Mouse (Mus musculus): Measurements from ENCODE around the gene Lrrc1.

The Lrrc1 gene

DNA sequence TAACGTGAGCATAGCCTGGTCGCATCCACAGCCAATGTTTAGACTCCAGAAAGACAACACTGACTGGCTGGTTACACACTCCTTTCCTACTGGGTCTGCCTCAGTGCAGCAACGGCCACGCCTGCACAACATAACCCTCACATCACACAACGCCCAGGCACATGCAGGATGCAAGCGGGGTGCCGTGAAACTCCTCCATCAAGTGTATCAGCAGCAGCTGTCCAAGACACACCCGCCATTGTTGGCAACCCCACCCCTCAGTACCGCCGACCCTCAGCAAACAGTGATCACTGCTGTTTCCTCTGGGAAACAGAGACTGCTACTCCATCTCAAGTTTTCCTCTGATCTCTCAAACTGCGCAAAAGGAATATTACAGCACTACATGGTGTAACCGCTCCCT is 58.8 kb downstream of the Lrrc1 start:
- H3K4me1 ChIP-seq (replicated peaks; ENCODE audit: low read depth, low read length) = peaks cover 83% of the 10 kb centered on the region
- no peak overlapping the region for H3K4me3 ChIP-seq (replicated peaks; ENCODE audit: low read length)
- TF ChIP-seq CTCF (conservative IDR thresholded peaks at IDR 0.05; ENCODE audit: low read length) = no peak
- TF ChIP-seq NANOG (IDR thresholded peaks at IDR 0.05; ENCODE audit: borderline replicate concordance, low read length) = no peak
- no peak for TF ChIP-seq POU5F1 (IDR thresholded peaks at IDR 0.05; ENCODE audit: borderline replicate concordance, low read length)
- H3K36me3 ChIP-seq (ENCODE audit: insufficient read depth, low read length) = no peaks in the 10 kb centered on the region
- no peaks in the 10 kb centered on the region for H3K27me3 ChIP-seq (ENCODE audit: insufficient read depth, low read length)
- H3K9me3 ChIP-seq (ENCODE audit: low read length) = no peaks in the 10 kb centered on the region

DNA sequence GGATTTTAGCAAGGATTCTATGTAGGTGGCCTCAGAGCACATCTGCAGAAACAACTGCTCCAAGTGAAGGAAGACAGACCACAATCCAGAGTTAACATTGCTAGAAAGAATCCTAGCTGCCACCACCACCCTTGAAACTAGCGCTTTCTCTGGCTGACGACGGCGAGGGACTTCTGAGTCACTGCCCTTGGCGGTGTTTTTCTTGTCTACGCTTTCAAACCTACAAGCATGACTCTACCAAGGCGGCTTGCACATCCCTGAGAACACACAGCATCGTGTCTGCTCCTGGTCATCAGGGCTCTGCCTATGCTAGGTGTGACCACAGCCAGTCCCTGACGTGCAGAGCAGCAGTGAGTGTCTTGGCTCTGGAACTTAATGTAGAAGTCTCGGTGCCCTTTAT is 59.9 kb downstream of the Lrrc1 start:
- Histone ChIP-seq H3K4me1 (replicated peaks; ENCODE audit: low read depth, low read length) (peaks cover 86% of the 10 kb centered on the region), H3K36me3 (ENCODE audit: insufficient read depth, low read length) (no peaks in the 10 kb centered on the region), H3K9me3 (ENCODE audit: low read length) (no peaks in the 10 kb centered on the region), H3K27me3 (ENCODE audit: insufficient read depth, low read length) (no peaks in the 10 kb centered on the region), H3K4me3 (replicated peaks; ENCODE audit: low read length) (no peak overlapping the region)
- TF ChIP-seq NANOG (IDR thresholded peaks at IDR 0.05; ENCODE audit: borderline replicate concordance, low read length) (no peak), POU5F1 (IDR thresholded peaks at IDR 0.05; ENCODE audit: borderline replicate concordance, low read length) (no peak), CTCF (conservative IDR thresholded peaks at IDR 0.05; ENCODE audit: low read length) (no peak)

DNA sequence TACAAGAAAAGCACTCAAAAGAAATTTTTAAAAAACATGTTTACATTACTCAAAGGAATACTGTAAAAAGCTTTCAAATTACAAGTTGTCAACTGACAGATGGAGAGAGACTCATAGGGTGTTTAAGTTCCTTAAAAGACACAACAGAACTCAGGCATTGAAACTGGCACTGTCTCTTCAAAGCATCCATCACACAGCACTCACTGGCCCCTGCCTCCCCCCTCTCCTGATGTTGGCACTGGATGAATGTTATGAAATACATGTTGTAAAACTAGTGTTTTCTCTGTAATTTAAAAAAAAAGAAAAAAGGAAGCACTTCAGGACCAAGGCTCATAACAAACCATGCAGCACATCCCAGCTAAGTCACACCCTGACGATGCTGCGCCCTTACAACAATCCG is 61.1 kb downstream of the Lrrc1 start:
- H3K27me3 ChIP-seq (ENCODE audit: insufficient read depth, low read length) = no peaks in the 10 kb centered on the region
- H3K9me3 ChIP-seq (ENCODE audit: low read length) = no peaks in the 10 kb centered on the region
- H3K4me3 ChIP-seq (replicated peaks; ENCODE audit: low read length) = no peak overlapping the region
- H3K36me3 ChIP-seq (ENCODE audit: insufficient read depth, low read length) = no peaks in the 10 kb centered on the region
- peaks cover 86% of the 10 kb centered on the region for H3K4me1 ChIP-seq (replicated peaks; ENCODE audit: low read depth, low read length)
- no peak for TF ChIP-seq CTCF (conservative IDR thresholded peaks at IDR 0.05; ENCODE audit: low read length)
- no peak for TF ChIP-seq NANOG (IDR thresholded peaks at IDR 0.05; ENCODE audit: borderline replicate concordance, low read length)
- TF ChIP-seq POU5F1 (IDR thresholded peaks at IDR 0.05; ENCODE audit: borderline replicate concordance, low read length) = no peak

DNA sequence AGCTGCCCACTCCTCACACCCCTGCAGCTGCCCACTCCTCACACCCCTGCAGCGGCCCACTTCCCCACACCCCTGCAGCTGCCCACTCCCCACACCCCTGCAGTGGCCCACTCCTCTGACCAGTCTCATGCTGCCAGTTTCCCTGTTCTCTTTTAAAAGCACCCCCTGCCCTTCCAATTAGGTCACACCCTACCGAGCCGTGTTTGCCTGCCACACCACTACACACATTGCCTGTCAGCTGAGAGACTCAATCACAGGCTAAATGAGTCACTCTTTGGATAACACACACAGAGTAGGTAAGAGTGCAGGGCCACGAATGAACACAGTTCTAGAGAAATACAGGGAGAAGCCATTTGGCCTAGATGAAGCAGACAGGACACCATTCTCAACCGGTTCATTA is 62.4 kb downstream of the Lrrc1 start:
- no peaks in the 10 kb centered on the region for H3K9me3 ChIP-seq (ENCODE audit: low read length)
- H3K4me3 ChIP-seq (replicated peaks; ENCODE audit: low read length) = no peak overlapping the region
- no peak for TF ChIP-seq CTCF (conservative IDR thresholded peaks at IDR 0.05; ENCODE audit: low read length)
- TF ChIP-seq POU5F1 (IDR thresholded peaks at IDR 0.05; ENCODE audit: borderline replicate concordance, low read length) = no peak
- TF ChIP-seq NANOG (IDR thresholded peaks at IDR 0.05; ENCODE audit: borderline replicate concordance, low read length) = no peak
- peaks cover 78% of the 10 kb centered on the region for H3K4me1 ChIP-seq (replicated peaks; ENCODE audit: low read depth, low read length)
- no peaks in the 10 kb centered on the region for H3K36me3 ChIP-seq (ENCODE audit: insufficient read depth, low read length)
- no peaks in the 10 kb centered on the region for H3K27me3 ChIP-seq (ENCODE audit: insufficient read depth, low read length)

DNA sequence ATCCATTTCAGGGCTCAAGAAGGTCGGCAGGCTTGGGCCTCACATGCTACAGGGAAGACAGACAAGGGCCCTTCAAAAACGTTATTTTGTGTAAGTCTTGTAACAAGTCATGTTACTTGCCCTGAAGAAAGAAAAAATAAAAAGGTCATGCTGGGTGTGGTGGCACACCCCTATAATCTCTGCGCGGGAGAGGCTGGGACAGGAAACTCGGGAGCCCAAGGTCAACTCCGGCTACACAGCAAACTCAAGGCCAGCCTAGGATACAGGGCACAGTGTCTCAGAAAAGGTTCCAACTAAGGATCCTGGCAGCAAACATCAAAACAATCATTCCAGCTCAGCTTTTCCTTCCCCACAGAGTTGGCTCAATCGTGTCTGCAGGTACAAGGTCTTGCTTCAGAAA is 63.3 kb downstream of the Lrrc1 start:
- Histone ChIP-seq H3K4me3 (replicated peaks; ENCODE audit: low read length) (no peak overlapping the region), H3K36me3 (ENCODE audit: insufficient read depth, low read length) (no peaks in the 10 kb centered on the region), H3K27me3 (ENCODE audit: insufficient read depth, low read length) (no peaks in the 10 kb centered on the region), H3K9me3 (ENCODE audit: low read length) (no peaks in the 10 kb centered on the region), H3K4me1 (replicated peaks; ENCODE audit: low read depth, low read length) (peaks cover 69% of the 10 kb centered on the region)
- TF ChIP-seq POU5F1 (IDR thresholded peaks at IDR 0.05; ENCODE audit: borderline replicate concordance, low read length) = no peak
- no peak for TF ChIP-seq NANOG (IDR thresholded peaks at IDR 0.05; ENCODE audit: borderline replicate concordance, low read length)
- TF ChIP-seq CTCF (conservative IDR thresholded peaks at IDR 0.05; ENCODE audit: low read length) = no peak

DNA sequence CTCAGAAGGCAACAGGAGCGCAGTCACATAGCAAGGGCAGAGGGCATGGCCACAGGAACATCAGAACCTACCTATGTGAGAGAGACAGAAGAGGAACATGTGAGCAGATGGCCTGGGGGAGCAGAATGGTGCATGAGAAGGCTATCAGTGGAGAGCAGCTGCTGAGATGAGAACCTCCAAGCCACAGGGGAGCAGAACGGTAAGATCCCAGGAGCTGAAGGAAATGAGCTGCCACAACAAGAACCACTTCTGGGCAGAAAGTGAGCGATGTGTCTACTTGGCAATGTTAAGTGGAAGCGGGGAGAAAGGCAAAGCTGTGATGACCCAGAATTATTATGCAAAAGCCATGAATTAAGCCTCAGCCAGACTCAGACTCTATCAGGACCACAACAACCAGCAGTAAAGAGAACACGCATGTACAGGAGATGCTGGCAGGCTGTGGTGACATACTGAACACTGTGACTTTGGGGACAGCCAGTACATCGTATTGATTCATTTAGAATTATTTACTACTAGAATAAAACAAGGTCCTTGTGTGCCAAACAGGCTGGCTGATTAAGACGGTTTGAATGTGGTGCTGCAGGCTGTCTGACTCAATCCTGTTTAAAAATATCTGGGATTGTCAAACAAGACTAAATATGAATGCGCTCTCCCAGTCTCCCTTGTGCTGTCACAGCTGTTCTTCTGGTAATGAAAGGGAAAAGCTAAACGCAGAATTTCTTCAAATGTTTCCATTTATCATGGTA is 63.9 kb downstream of the Lrrc1 start:
- no peaks in the 10 kb centered on the region for H3K9me3 ChIP-seq (ENCODE audit: low read length)
- no peaks in the 10 kb centered on the region for H3K27me3 ChIP-seq (ENCODE audit: insufficient read depth, low read length)
- H3K36me3 ChIP-seq (ENCODE audit: insufficient read depth, low read length) = no peaks in the 10 kb centered on the region
- H3K4me1 ChIP-seq (replicated peaks; ENCODE audit: low read depth, low read length) = peaks cover 63% of the 10 kb centered on the region
- peak; percentile 27; the same call in 1 of the 2 replicates for TF ChIP-seq NANOG (IDR thresholded peaks at IDR 0.05; ENCODE audit: borderline replicate concordance, low read length)
- no peak for TF ChIP-seq CTCF (conservative IDR thresholded peaks at IDR 0.05; ENCODE audit: low read length)
- TF ChIP-seq POU5F1 (IDR thresholded peaks at IDR 0.05; ENCODE audit: borderline replicate concordance, low read length) = no peak
- no peak overlapping the region for H3K4me3 ChIP-seq (replicated peaks; ENCODE audit: low read length)

DNA sequence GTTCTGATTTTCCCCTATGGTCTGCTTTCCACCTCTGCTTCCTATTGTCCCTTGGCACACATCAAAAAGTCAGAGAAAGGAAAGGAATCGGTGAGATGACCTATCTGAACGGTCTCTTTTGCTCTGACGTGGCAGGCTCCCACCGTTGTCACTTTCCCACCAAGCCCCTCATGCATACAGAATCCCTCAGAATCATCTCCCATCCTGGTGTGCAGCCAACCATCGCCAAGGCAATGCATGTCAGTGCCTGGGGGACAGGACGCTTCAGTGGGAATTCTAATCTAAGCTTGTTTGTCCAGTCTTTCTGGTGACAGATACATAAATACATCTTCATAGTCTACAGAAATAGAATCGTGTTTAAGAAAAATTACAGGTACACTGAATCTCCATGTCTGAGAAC is 64.7 kb downstream of the Lrrc1 start:
- Histone ChIP-seq H3K9me3 (ENCODE audit: low read length) (no peaks in the 10 kb centered on the region), H3K27me3 (ENCODE audit: insufficient read depth, low read length) (no peaks in the 10 kb centered on the region), H3K36me3 (ENCODE audit: insufficient read depth, low read length) (no peaks in the 10 kb centered on the region), H3K4me3 (replicated peaks; ENCODE audit: low read length) (no peak overlapping the region), H3K4me1 (replicated peaks; ENCODE audit: low read depth, low read length) (peaks cover 55% of the 10 kb centered on the region)
- TF ChIP-seq CTCF (conservative IDR thresholded peaks at IDR 0.05; ENCODE audit: low read length) (no peak), NANOG (IDR thresholded peaks at IDR 0.05; ENCODE audit: borderline replicate concordance, low read length) (no peak), POU5F1 (IDR thresholded peaks at IDR 0.05; ENCODE audit: borderline replicate concordance, low read length) (no peak)

DNA sequence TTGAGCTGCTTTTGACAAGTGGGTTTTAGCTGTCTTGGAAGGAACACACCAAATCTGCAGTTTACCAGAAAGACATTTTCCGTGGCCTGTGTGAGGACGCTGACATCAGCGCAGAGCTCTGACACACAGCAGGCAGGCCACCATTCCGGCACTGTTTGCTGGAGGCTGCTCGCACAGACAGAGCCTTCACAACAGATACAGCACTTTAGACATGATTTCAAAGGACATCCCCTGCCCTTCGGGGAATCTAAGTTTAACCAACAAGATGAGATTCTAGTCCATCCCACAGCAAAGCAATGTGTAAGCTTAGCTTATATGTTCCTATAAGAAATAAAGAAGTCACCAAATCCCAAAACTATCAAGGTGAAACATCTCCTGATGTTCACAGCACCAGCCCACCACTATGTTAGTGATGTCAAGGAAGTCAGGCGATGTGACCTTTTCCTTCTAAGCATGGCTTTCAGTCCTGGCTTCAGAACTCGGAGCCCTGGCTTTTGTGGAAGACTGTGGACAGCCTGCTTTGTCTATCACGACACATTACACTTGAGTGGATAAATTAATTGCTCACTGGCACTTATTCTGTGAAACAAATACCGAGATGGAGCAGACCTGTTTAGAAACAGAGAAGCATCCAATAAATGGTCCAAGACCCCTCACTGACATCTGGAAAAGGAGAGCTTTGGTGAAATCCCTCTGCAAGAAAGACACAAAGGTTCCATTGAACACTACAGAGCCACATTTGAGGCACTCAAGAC is 66.3 kb downstream of the Lrrc1 start:
- H3K36me3 ChIP-seq (ENCODE audit: insufficient read depth, low read length) = 0 out of 2 replicates have a peak, but pooled peaks cover under 1% of the 10 kb centered on the region
- H3K4me1 ChIP-seq (replicated peaks; ENCODE audit: low read depth, low read length) = peaks cover 39% of the 10 kb centered on the region
- H3K4me3 ChIP-seq (replicated peaks; ENCODE audit: low read length) = no peak overlapping the region
- H3K27me3 ChIP-seq (ENCODE audit: insufficient read depth, low read length) = no peaks in the 10 kb centered on the region
- H3K9me3 ChIP-seq (ENCODE audit: low read length) = no peaks in the 10 kb centered on the region
- TF ChIP-seq CTCF (conservative IDR thresholded peaks at IDR 0.05; ENCODE audit: low read length) (no peak), POU5F1 (IDR thresholded peaks at IDR 0.05; ENCODE audit: borderline replicate concordance, low read length) (no peak), NANOG (IDR thresholded peaks at IDR 0.05; ENCODE audit: borderline replicate concordance, low read length) (no peak)
